Mouse (Mus musculus): ENCODE measurements around the gene Prm1.
A peak's percentile ranks its signal among the peaks of the same experiment; 100 is the strongest.

DNA sequence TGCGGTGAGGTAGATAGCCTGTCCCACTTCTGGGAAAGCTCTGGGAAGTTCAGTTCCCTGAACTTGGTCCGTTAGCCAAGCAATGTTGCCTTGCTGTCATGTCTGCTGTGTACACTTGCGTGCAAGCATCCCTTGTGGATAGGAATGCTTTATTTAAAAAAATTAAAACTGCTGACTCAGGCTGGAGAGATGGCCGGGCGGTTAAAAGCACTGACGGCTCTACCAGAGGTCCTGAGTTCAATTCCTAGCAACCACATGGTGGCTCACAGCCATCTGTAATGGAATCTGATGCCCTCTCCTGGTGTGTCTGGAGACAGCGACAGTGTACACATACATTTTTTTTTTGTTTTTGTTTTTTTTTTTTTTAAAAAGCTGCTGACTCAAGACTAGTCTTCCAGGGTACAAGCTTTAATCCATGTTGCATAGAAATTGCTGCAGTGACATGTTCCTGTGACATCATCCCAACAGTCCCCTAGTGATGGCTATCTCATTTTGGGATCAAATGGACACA is 18.0 kb downstream of the Prm1 start:
- TF ChIP-seq ZNF384 (IDR thresholded peaks at IDR 0.05; ENCODE audit: low read depth, low read length) (0 out of 2 replicates have a peak, but pooled peaks have one; percentile 53), ZC3H11A (IDR thresholded peaks at IDR 0.05; ENCODE audit: borderline replicate concordance, low read depth, low read length) (no peak)

All from ES-E14 (cell line).